Mouse (Mus musculus): ENCODE results near the gene Nova2. TPM values are rescaled to one million over a fixed set of nuclear protein-coding genes. Genes with fewer than 3 reads are reported as not detected.
A peak's percentile ranks its signal among the peaks of the same experiment; 100 is the strongest.

The Nova2 gene
- polyA plus RNA-seq, 1 experiment, result 0.90 TPM

DNA sequence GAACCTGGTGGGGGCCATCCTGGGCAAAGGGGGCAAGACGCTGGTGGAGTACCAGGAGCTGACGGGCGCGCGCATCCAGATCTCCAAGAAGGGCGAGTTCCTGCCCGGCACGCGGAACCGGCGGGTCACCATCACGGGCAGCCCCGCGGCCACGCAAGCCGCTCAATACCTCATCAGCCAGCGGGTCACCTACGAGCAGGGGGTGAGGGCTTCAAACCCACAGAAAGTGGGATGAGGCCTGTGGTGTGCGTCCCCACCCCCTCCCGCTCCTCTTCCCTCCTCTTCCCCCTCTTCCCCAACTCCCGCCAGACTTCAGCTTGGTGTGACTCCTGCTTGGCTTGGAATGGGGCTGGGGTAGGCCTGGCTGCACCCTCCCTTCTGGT is 32.7 kb downstream of the Nova2 start:
- 4% methylated on average over 20 of the region's 21 CpGs for WGBS
- no peak overlapping the region for H3K27ac ChIP-seq (ENCODE audit: insufficient read depth, low read length)
- H3K4me1 ChIP-seq (ENCODE audit: control insufficient read depth, insufficient read depth, insufficient read length), result peaks cover 8% of the 10 kb centered on the region; the same call in 1 of the 2 replicates
- no peaks in the 10 kb centered on the region for H3K36me3 ChIP-seq (ENCODE audit: control insufficient read depth, insufficient read depth, low read length)
- DNase-seq (ENCODE audit: low read depth in 1 of 2, low spot score in 2 of 2), result no peak
- H3K27me3 ChIP-seq (ENCODE audit: control insufficient read depth, insufficient read depth, low read length), result peaks cover 25% of the 10 kb centered on the region
- peak overlapping the region; percentile 32; the same call in 1 of the 2 replicates for H3K4me3 ChIP-seq (ENCODE audit: extremely low read depth, insufficient read depth, insufficient read length)
- no peak for TF ChIP-seq POLR2A (IDR thresholded peaks at IDR 0.05; ENCODE audit: low read depth, low read length)
- TF ChIP-seq CTCF (IDR thresholded peaks at IDR 0.05; ENCODE audit: extremely low read depth, insufficient read depth, insufficient read length, insufficient replicate concordance), result no peak

DNA sequence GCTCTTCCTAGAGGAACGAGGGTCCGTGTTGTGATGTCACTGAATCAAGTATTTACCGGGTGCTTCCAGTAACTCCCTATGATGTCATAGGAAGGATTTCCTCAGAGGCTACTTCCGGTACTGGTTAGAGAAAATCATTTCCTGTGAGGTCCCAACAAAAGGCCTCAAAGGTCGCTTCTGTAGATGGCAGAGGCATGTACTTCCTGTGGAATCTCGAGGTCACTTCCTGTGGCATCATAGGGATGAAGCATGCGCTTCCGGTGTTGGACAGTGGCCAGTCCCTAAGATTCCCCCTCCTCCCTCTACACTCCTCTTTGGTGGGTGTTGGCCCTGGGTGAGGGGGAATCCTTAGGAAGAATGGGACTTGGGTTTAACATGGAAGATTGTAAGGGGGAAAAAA is 33.8 kb downstream of the Nova2 start:
- H3K27me3 ChIP-seq (ENCODE audit: control insufficient read depth, insufficient read depth, low read length), result peaks cover 27% of the 10 kb centered on the region
- no peak for TF ChIP-seq POLR2A (IDR thresholded peaks at IDR 0.05; ENCODE audit: low read depth, low read length)
- no peak for TF ChIP-seq CTCF (IDR thresholded peaks at IDR 0.05; ENCODE audit: extremely low read depth, insufficient read depth, insufficient read length, insufficient replicate concordance)
- WGBS, result 20% methylated on average over 8 of the region's 8 CpGs

DNA sequence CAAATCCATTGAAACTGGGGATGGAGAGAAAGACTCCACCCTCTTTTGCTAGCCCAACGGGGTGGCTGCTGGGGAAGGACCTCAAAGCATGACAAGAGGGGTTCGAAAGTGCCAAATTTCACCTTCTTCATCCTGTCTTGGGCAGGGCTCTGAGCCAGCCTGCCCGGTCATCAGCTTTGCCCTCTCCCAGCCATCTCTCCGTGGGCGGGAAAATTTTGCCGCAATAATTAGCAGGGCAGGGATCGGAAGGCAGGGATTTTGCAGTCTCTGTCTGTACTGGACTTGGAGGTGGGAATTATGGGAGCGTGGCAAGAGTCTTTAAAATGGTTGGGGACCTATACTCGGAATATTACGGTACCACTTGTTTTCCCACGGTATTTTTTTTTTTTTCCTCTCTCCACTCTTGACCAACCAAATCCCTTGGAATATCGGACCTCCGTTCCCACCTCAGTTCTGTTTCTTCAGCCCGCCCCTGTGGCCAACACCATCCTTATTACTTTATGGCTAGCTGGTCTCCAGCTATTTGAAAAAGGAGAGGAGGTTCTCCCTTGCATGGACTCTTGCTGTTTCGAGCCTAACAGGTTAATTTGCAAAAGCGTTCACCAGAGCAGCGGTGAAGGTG is 36.6 kb downstream of the Nova2 start:
- no peak for DNase-seq (ENCODE audit: low read depth in 1 of 2, low spot score in 2 of 2)
- Histone ChIP-seq H3K36me3 (ENCODE audit: control insufficient read depth, insufficient read depth, low read length) (no peaks in the 10 kb centered on the region), H3K27me3 (ENCODE audit: control insufficient read depth, insufficient read depth, low read length) (peaks cover 26% of the 10 kb centered on the region), H3K27ac (ENCODE audit: insufficient read depth, low read length) (no peak overlapping the region), H3K4me3 (ENCODE audit: extremely low read depth, insufficient read depth, insufficient read length) (no peak overlapping the region), H3K4me1 (ENCODE audit: control insufficient read depth, insufficient read depth, insufficient read length) (peaks cover 8% of the 10 kb centered on the region; the same call in 1 of the 2 replicates)
- TF ChIP-seq CTCF (IDR thresholded peaks at IDR 0.05; ENCODE audit: extremely low read depth, insufficient read depth, insufficient read length, insufficient replicate concordance) (no peak), POLR2A (IDR thresholded peaks at IDR 0.05; ENCODE audit: low read depth, low read length) (no peak)
- 4% methylated on average over 17 of the region's 17 CpGs for WGBS

More for the DNA sequence above, 33.8 kb downstream of the Nova2 start:
- Histone ChIP-seq H3K4me1 (ENCODE audit: control insufficient read depth, insufficient read depth, insufficient read length) (peaks cover 8% of the 10 kb centered on the region; the same call in 1 of the 2 replicates), H3K36me3 (ENCODE audit: control insufficient read depth, insufficient read depth, low read length) (no peaks in the 10 kb centered on the region), H3K4me3 (ENCODE audit: extremely low read depth, insufficient read depth, insufficient read length) (no peak overlapping the region), H3K27ac (ENCODE audit: insufficient read depth, low read length) (no peak overlapping the region)
- no peak for DNase-seq (ENCODE audit: low read depth in 1 of 2, low spot score in 2 of 2)

DNA sequence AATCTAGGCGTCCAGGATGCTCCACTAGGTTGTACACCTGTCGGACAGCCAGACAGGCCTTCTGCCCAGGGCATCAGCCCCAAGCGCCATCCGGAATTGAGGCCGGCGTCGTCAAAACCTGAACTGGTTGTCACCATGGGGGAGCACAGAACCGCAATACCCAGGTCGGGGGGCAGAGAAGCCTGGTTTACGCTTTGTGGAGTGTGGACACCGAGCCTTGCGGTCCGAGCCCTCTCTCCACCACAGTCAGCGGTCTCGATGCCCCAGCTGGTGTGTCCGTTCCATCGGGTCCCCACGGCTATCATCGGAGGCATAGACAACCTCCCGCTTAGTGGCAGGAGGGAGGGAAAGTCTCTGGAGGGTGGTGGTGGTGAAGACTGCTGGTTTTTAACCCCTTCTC is 37.1 kb downstream of the Nova2 start:
- no peaks in the 10 kb centered on the region for H3K36me3 ChIP-seq (ENCODE audit: control insufficient read depth, insufficient read depth, low read length)
- no peak overlapping the region for H3K4me3 ChIP-seq (ENCODE audit: extremely low read depth, insufficient read depth, insufficient read length)
- no peak for TF ChIP-seq POLR2A (IDR thresholded peaks at IDR 0.05; ENCODE audit: low read depth, low read length)
- no peak for TF ChIP-seq CTCF (IDR thresholded peaks at IDR 0.05; ENCODE audit: extremely low read depth, insufficient read depth, insufficient read length, insufficient replicate concordance)
- peaks cover 4% of the 10 kb centered on the region; the same call in 1 of the 2 replicates for H3K4me1 ChIP-seq (ENCODE audit: control insufficient read depth, insufficient read depth, insufficient read length)
- H3K27me3 ChIP-seq (ENCODE audit: control insufficient read depth, insufficient read depth, low read length), result peaks cover 21% of the 10 kb centered on the region
- 2% methylated on average over 20 of the region's 20 CpGs for WGBS
- H3K27ac ChIP-seq (ENCODE audit: insufficient read depth, low read length), result no peak overlapping the region
- DNase-seq (ENCODE audit: low read depth in 1 of 2, low spot score in 2 of 2), result no peak

DNA sequence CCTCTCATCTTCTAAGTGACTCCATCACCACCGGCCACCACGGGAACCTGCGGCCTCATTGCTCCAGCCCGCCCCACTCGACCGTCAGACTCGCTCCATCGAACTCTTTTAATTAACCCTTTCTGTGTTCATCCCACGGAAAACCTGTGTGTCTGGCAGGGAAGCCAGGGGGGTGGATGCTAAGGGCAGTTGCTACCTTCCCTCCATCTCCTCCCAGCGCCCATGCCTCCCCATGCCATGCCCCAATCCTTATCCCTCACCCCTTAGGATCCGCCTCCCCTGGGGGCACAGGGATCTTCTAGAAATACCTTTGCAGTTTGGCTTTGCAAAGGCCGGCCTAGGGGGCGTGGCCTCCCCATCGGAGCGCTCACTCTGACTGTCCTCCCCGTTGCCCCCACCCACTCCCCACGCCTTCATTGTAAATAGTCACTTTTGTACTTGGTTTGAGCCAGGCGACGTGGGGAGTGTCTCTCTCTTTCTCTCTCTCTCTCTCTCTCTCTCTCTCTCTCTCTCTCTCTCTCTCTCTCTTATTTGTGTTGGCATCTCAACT is 37.7 kb downstream of the Nova2 start:
- WGBS, result 8% methylated on average over 19 of the region's 19 CpGs

DNA sequence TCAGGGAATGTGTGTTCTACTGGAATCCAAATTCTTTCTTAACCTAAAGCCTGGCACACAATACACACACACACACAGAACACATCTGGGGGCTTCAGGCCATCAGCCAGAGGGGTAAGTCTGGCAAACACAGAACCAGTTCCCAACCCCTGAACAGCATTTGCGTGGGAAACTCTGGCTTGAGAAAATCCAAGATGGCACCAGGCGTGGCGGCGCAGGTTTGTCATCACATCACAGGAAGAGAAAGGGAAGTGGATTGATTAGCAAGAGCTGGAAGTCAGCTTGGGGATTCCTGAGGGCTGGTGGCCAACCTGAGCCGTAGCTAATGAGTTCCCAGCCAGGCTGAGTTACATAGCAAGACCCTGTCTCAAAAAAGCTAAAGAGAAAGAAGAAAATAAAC is 39.6 kb downstream of the Nova2 start:
- H3K27ac ChIP-seq (ENCODE audit: insufficient read depth, low read length), result no peak overlapping the region
- WGBS, result 80% methylated on average over 5 of the region's 5 CpGs
- DNase-seq (ENCODE audit: low read depth in 1 of 2, low spot score in 2 of 2), result no peak
- H3K4me1 ChIP-seq (ENCODE audit: control insufficient read depth, insufficient read depth, insufficient read length), result no peaks in the 10 kb centered on the region
- H3K27me3 ChIP-seq (ENCODE audit: control insufficient read depth, insufficient read depth, low read length), result peaks cover 12% of the 10 kb centered on the region
- TF ChIP-seq POLR2A (IDR thresholded peaks at IDR 0.05; ENCODE audit: low read depth, low read length), result no peak
- no peak for TF ChIP-seq CTCF (IDR thresholded peaks at IDR 0.05; ENCODE audit: extremely low read depth, insufficient read depth, insufficient read length, insufficient replicate concordance)
- no peak overlapping the region for H3K4me3 ChIP-seq (ENCODE audit: extremely low read depth, insufficient read depth, insufficient read length)
- H3K36me3 ChIP-seq (ENCODE audit: control insufficient read depth, insufficient read depth, low read length), result no peaks in the 10 kb centered on the region

More for the DNA sequence above, 37.7 kb downstream of the Nova2 start:
- no peak for TF ChIP-seq CTCF (IDR thresholded peaks at IDR 0.05; ENCODE audit: extremely low read depth, insufficient read depth, insufficient read length, insufficient replicate concordance)
- TF ChIP-seq POLR2A (IDR thresholded peaks at IDR 0.05; ENCODE audit: low read depth, low read length), result no peak
- Histone ChIP-seq H3K27me3 (ENCODE audit: control insufficient read depth, insufficient read depth, low read length) (peaks cover 15% of the 10 kb centered on the region), H3K4me3 (ENCODE audit: extremely low read depth, insufficient read depth, insufficient read length) (no peak overlapping the region), H3K36me3 (ENCODE audit: control insufficient read depth, insufficient read depth, low read length) (no peaks in the 10 kb centered on the region), H3K4me1 (ENCODE audit: control insufficient read depth, insufficient read depth, insufficient read length) (0 out of 2 replicates have a peak, but pooled peaks cover under 1% of the 10 kb centered on the region), H3K27ac (ENCODE audit: insufficient read depth, low read length) (no peak overlapping the region)
- DNase-seq (ENCODE audit: low read depth in 1 of 2, low spot score in 2 of 2), result no peak

DNA sequence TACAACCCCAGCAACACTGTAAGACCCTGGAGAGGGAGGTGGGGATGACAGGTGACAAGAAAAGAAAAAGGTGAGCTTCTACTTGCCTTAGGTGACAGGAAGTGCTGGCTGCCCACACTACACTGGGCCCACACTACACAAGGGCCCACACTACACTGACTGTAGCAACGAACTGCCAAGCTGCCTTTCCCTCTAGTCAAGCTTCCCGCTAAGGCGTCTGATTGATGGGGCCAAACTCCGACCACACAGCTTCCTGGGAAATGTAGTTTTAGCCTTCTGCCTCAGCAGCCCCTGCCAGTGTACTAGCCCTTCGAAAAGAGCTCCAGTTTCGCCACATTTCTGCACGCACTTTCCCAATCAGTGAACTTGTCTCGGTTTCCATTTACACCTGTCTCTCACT is 41.9 kb downstream of the Nova2 start:
- no peaks in the 10 kb centered on the region for H3K4me1 ChIP-seq (ENCODE audit: control insufficient read depth, insufficient read depth, insufficient read length)
- 21% methylated on average over 8 of the region's 8 CpGs for WGBS
- no peak overlapping the region for H3K27ac ChIP-seq (ENCODE audit: insufficient read depth, low read length)
- no peak overlapping the region for H3K4me3 ChIP-seq (ENCODE audit: extremely low read depth, insufficient read depth, insufficient read length)
- TF ChIP-seq POLR2A (IDR thresholded peaks at IDR 0.05; ENCODE audit: low read depth, low read length), result no peak
- no peak for TF ChIP-seq CTCF (IDR thresholded peaks at IDR 0.05; ENCODE audit: extremely low read depth, insufficient read depth, insufficient read length, insufficient replicate concordance)
- no peak for DNase-seq (ENCODE audit: low read depth in 1 of 2, low spot score in 2 of 2)
- H3K27me3 ChIP-seq (ENCODE audit: control insufficient read depth, insufficient read depth, low read length), result peaks cover 7% of the 10 kb centered on the region
- no peaks in the 10 kb centered on the region for H3K36me3 ChIP-seq (ENCODE audit: control insufficient read depth, insufficient read depth, low read length)
